Mouse (Mus musculus) layer of hippocampus, adult 2 months (tissue): ENCODE measurements around the gene Olfr1440. TPM values are rescaled to one million over a fixed set of nuclear protein-coding genes. Genes with fewer than 3 reads are reported as not detected.

Source experiments
- DNase-seq, 2 experiments: peaks; one replicate each; pipeline ENCODE4 v3.0.0; 2022; ENCODE audit warnings: low spot score in 2 of 2
- H3K27ac ChIP-seq: fragments of 200-600 bp; 2 replicates; pipeline ENCODE4 v1.8.1; 2022
- H3K4me3 ChIP-seq: fragments of 200-600 bp; 2 replicates; pipeline ENCODE4 v1.8.1; 2022; ENCODE audit warnings: mild to moderate bottlenecking
- CTCF ChIP-seq: fragments of 200-600 bp; conservative IDR thresholded peaks from 2 replicates; pipeline ENCODE4 v1.8.1; 2022; ENCODE audit warnings: antibody characterized with exemption, mild to moderate bottlenecking, moderate library complexity
- total RNA-seq, 2 experiments: library from RNA; stranded (reverse); gene quantifications; 2 replicates each; pipeline ENCODE4 v1.2.3; 2021

Olfr1440 gene
- total RNA-seq, 2 experiments from 2014 or later: not detected

DNA sequence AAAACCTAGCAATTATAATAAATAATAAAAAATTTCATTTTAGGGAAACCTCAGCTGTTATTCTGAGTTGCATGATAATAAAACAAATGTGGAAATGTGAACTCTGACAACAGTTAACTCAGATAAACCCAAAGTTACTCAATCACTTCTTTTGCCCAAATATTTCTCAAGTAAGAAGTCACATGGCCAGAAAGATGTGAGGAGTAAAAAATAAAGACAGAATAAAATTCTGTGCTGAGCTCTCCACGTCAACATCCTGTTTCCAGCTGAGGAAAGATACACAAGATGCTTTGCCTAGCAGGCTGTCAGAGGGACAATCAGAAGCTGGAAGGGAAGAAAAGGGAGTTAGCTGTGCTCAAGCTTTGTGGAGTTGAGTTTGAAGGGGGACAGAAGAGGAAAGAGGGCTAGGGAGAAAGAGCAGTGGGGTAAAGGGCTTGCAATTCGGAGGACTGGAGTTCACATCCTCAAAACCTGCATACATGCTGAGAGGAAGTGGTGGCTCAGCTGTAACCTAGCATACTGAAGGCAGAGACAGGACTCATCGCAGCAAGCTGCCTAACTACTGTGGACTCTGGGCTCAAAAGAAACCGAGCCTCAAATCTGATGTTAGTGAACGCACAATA is 53.1 kb downstream of the Olfr1440 start:
- Histone ChIP-seq H3K4me3 (no peak overlapping the region), H3K27ac (no peak overlapping the region)
- no peak for TF ChIP-seq CTCF
- DNase-seq: no peak

DNA sequence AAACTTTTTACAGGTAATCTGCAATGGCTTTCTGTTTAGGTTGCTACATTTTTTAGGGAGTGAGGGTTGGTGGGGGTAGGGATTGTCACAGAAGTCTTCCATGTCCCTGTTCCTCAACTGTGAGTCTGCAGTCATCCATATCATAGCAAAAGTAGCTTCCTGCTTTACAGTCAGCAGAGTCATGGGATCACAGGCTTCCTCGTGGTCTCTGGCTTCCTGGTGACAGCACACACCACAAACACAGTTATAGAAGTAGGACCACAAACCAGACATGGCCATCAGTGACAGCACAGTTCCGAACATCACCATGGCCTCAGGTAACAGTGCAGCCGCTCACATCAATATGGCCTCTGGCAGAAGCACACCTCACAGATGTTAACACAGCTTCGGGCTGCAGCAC is 55.5 kb downstream of the Olfr1440 start:
- no peak for DNase-seq
- TF ChIP-seq CTCF: no peak
- Histone ChIP-seq H3K4me3 (no peak overlapping the region), H3K27ac (no peak overlapping the region)

DNA sequence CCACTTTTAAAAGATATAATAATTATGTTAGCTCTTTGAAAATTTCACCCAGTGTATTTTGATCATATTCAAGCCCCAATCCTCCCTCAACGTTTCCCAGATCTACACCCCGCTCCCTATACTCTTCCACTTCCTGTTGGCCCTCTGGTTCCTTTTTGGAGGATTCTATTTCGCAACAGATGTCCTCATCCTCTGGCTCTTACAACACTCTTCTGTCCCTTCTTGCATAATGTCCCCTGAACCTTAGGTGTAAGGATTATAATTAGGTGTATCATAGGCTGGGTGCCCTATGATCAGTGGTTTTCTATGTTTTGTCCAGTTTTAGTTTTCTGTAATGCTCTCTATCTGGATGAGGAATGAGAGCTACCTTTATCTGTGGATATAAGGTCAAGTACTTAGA is 57.9 kb downstream of the Olfr1440 start:
- H3K4me3 ChIP-seq: no peak overlapping the region
- no peak for DNase-seq
- H3K27ac ChIP-seq: no peak overlapping the region
- no peak for TF ChIP-seq CTCF

Other genes with a start within 250 kb of the Olfr1440 start
- not detected for gene Olfr1555-ps1, start 217.2 kb upstream of the Olfr1440 start, total RNA-seq
- gene Olfr1431, start 186.6 kb upstream of the Olfr1440 start, total RNA-seq: not detected
- gene Olfr1432, start 154.7 kb upstream of the Olfr1440 start, total RNA-seq: not detected
- not detected for gene Olfr262, start 145.6 kb upstream of the Olfr1440 start, total RNA-seq
- not detected for gene Olfr235, start 126.2 kb upstream of the Olfr1440 start, total RNA-seq
- not detected for gene Olfr1434, start 107.4 kb upstream of the Olfr1440 start, total RNA-seq
- not detected for gene Olfr1436, start 88.1 kb upstream of the Olfr1440 start, total RNA-seq
- not detected for gene Olfr1437, start 62.2 kb upstream of the Olfr1440 start, total RNA-seq
- gene Olfr1438-ps1, start 51.4 kb upstream of the Olfr1440 start, total RNA-seq: not detected
- not detected for gene Olfr1441, start 30.2 kb downstream of the Olfr1440 start, total RNA-seq
- not detected for gene Pfpl, start 40.6 kb downstream of the Olfr1440 start, total RNA-seq
- 1 to 10 TPM; 5.4 to 6.6 TPM for gene Mpeg1, start 73.5 kb downstream of the Olfr1440 start, total RNA-seq
- gene Dtx4, start 114.2 kb downstream of the Olfr1440 start, total RNA-seq: 10 to 100 TPM; 32.5 to 35.9 TPM
- 1 to 10 TPM; 1.5 to 2.0 TPM for gene Fam111a, start 158.5 kb downstream of the Olfr1440 start, total RNA-seq
- not detected for gene Gm4952, start 212.7 kb downstream of the Olfr1440 start, total RNA-seq
- gene Glyat, start 246.0 kb downstream of the Olfr1440 start, total RNA-seq: under 1 TPM in 1 of 2 experiments, not detected in 1; 0.20 TPM